Mouse (Mus musculus): ENCODE measurements around the gene Aup1.

DNA sequence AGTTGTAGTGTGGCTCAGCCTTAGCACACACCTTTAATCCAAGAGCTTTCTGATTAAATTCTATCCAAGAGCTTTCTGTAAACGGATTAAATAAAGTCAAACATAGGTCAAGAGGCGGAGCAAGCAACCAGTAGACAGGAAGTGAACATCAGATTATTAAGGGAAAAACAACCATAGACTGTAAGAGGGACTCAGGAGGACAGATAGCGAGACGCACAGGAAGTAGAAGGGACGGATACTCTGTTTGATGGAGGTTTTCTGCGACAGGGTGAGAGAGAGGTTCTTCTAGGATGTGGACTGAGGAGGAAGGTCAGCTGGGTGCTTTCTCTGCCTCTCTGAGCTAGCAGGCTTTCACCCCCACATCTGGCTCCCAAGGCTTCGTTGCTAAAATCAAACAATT is 44.3 kb upstream of the Aup1 start:
- TF ChIP-seq POLR2A (IDR thresholded peaks at IDR 0.05; ENCODE audit: control insufficient read depth in 1 of 2, insufficient read depth in 1 of 2, low read depth in 1 of 2, low read length in 2 of 2, poor library complexity in 1 of 2) (peak; percentile 15 to 89; a peak in 3 of 4 replicates), EP300 (IDR thresholded peaks at IDR 0.05; ENCODE audit: low read depth in 1 of 2, low read length in 2 of 2) (peak in 1 of 2 experiments; percentile 70; a peak in 3 of 4 replicates), MEF2A (IDR thresholded peaks at IDR 0.05; ENCODE audit: extremely low read depth, insufficient replicate concordance, low read depth, low read length, poor library complexity, severe bottlenecking) (0 out of 2 replicates have a peak, but pooled peaks have one; percentile 16), MXI1 (IDR thresholded peaks at IDR 0.05; ENCODE audit: low read depth, low read length) (peak; percentile 15), CTCF (IDR thresholded peaks at IDR 0.05 in 2 of 3, conservative IDR thresholded peaks at IDR 0.05 in 1 of 3; ENCODE audit: control insufficient read depth in 1 of 3, insufficient read depth in 1 of 3, low read depth in 2 of 3, low read length in 3 of 3, poor library complexity in 1 of 3, severe bottlenecking in 1 of 3) (no peak), MAX (IDR thresholded peaks at IDR 0.05; ENCODE audit: low read length) (peak; percentile 27; the same call in 1 of the 2 replicates), ELF1 (IDR thresholded peaks at IDR 0.05; ENCODE audit: low read depth, low read length) (peak; percentile 69), USF1 (IDR thresholded peaks at IDR 0.05; ENCODE audit: low read depth, low read length) (no peak), TCF12 (IDR thresholded peaks at IDR 0.05; ENCODE audit: low read depth, low read length) (peak; percentile 73), ZMIZ1 (IDR thresholded peaks at IDR 0.05; ENCODE audit: low read depth, low read length) (peak; percentile 95), MAZ (IDR thresholded peaks at IDR 0.05; ENCODE audit: low read depth, low read length) (peak; percentile 68; the same call in 1 of the 2 replicates), ZKSCAN1 (IDR thresholded peaks at IDR 0.05; ENCODE audit: low read depth, low read length) (no peak), MAFK (IDR thresholded peaks at IDR 0.05; ENCODE audit: borderline replicate concordance, low read depth, low read length) (no peak), ETS1 (IDR thresholded peaks at IDR 0.05; ENCODE audit: low read depth, low read length) (peak; percentile 84)
